Mouse (Mus musculus) forebrain, embryonic 10.5 days (tissue): ENCODE data around the gene Lypd3. TPM values are rescaled to one million over a fixed set of nuclear protein-coding genes. Genes with fewer than 3 reads are reported as not detected.
"Not testable (repeated sequence)": the region's sequence is repeated elsewhere in the genome, so short reads cannot be mapped to it uniquely, and the experiment has no call there.

ENCODE experiments used
- DNase-seq: peaks from one replicate; pipeline ENCODE4 v3.0.0-alpha.2; 2017; ENCODE audit warnings: low spot score; ENCODE audit errors: extremely low spot score
- H3K27ac ChIP-seq: fragments of 300-500 bp; sonication (generic); 2 replicates; pipeline ENCODE4 v1.5.1; 2016; ENCODE audit warnings: mild to moderate bottlenecking
- H3K27me3 ChIP-seq: fragments of 300-500 bp; sonication (generic); 2 replicates; pipeline ENCODE4 v1.6.1; 2016; ENCODE audit warnings: mild to moderate bottlenecking; ENCODE audit not compliant: poor library complexity, severe bottlenecking
- H3K36me3 ChIP-seq: fragments of 300-500 bp; sonication (generic); replicated peaks from 2 replicates; pipeline ENCODE4 v1.6.1; 2016; ENCODE audit warnings: mild to moderate bottlenecking, moderate library complexity
- H3K4me1 ChIP-seq: fragments of 300-500 bp; sonication (generic); 2 replicates; pipeline ENCODE4 v1.6.1; 2016
- H3K4me3 ChIP-seq: fragments of 300-500 bp; sonication (generic); 2 replicates; pipeline ENCODE4 v1.5.1; 2016; ENCODE audit warnings: mild to moderate bottlenecking, moderate library complexity
- H3K9me3 ChIP-seq: fragments of 300-500 bp; sonication (generic); 2 replicates; pipeline ENCODE4 v1.6.1; 2016; ENCODE audit warnings: mild to moderate bottlenecking, moderate library complexity
- WGBS: fragments of 180-500 bp; shearing (Covaris S2); methylation state at CpG from one replicate; pipeline ENCODE4 v1.1.7; 2016; 5-methylcytosine and 5-hydroxymethylcytosine counted together
- polyA plus RNA-seq: library from polyadenylated mRNA; unstranded; fragments of >200 nt; fragmentation: Nextera tagmentation; extraction: Ambion mirVana; gene quantifications from 2 replicates; pipeline ENCODE4 v1.2.1, GENCODE M21; 2016

Gene Lypd3
- polyA plus RNA-seq, 1 experiment from 2014 or later, result 0.88 TPM

- no peak overlapping the region for H3K27ac ChIP-seq
- no peaks in the 10 kb centered on the region for H3K4me1 ChIP-seq
- WGBS, result 83% methylated on average over 7 of the region's 7 CpGs
- no peaks in the 10 kb centered on the region for H3K9me3 ChIP-seq
- no peaks in the 10 kb centered on the region for H3K36me3 ChIP-seq
- H3K27me3 ChIP-seq, result peaks cover 8% of the 10 kb centered on the region
- DNase-seq, result no peak
- no peak overlapping the region for H3K4me3 ChIP-seq
Measured at GRCm38 (mm10) chr7:24646486-24646885, 10.1 kb downstream of the Lypd3 start.

GRCm38 (mm10) chr7:24653681-24654080 is 17.3 kb downstream of the Lypd3 start:
- H3K4me1 ChIP-seq, result no peaks in the 10 kb centered on the region
- 28% methylated on average over 7 of the region's 7 CpGs for WGBS
- peak; percentile 66 for DNase-seq

GRCm38 (mm10) chr7:24659737-24660357 is 23.5 kb downstream of the Lypd3 start:
- H3K27ac ChIP-seq, result no peak overlapping the region

More at GRCm38 (mm10) chr7:24653681-24654080, 17.3 kb downstream of the Lypd3 start:
- H3K9me3 ChIP-seq, result no peaks in the 10 kb centered on the region
- H3K36me3 ChIP-seq, result no peaks in the 10 kb centered on the region
- H3K27me3 ChIP-seq, result no peaks in the 10 kb centered on the region
- H3K27ac ChIP-seq, result no peak overlapping the region
- no peak overlapping the region for H3K4me3 ChIP-seq

GRCm38 (mm10) chr7:24661118-24661904 is 25.0 kb downstream of the Lypd3 start:
- H3K36me3 ChIP-seq, result no peaks in the 10 kb centered on the region
- peaks cover 3% of the 10 kb centered on the region; the same call in 1 of the 2 replicates for H3K9me3 ChIP-seq
- H3K4me1 ChIP-seq, result peaks cover 5% of the 10 kb centered on the region
- 73% methylated on average over 17 of the region's 17 CpGs for WGBS
- no peak overlapping the region for H3K27ac ChIP-seq
- no peak overlapping the region for H3K4me3 ChIP-seq
- H3K27me3 ChIP-seq, result no peaks in the 10 kb centered on the region
- DNase-seq, result no peak

More at GRCm38 (mm10) chr7:24659737-24660357, 23.5 kb downstream of the Lypd3 start:
- no peak for DNase-seq
- H3K36me3 ChIP-seq, result no peaks in the 10 kb centered on the region
- no peaks in the 10 kb centered on the region for H3K27me3 ChIP-seq
- WGBS, result 83% methylated on average over 12 of the region's 12 CpGs
- H3K4me1 ChIP-seq, result peaks cover 5% of the 10 kb centered on the region
- H3K4me3 ChIP-seq, result no peak overlapping the region
- peaks cover 3% of the 10 kb centered on the region; the same call in 1 of the 2 replicates for H3K9me3 ChIP-seq

GRCm38 (mm10) chr7:24662575-24662974 is 26.2 kb downstream of the Lypd3 start:
- Histone ChIP-seq H3K36me3 (no peaks in the 10 kb centered on the region), H3K4me3 (no peak overlapping the region), H3K4me1 (peaks cover 5% of the 10 kb centered on the region), H3K9me3 (peaks cover 3% of the 10 kb centered on the region; the same call in 1 of the 2 replicates), H3K27me3 (no peaks in the 10 kb centered on the region), H3K27ac (no peak overlapping the region)
- peak; percentile 76 for DNase-seq
- 20% methylated on average over 8 of the region's 8 CpGs for WGBS

GRCm38 (mm10) chr7:24664301-24664700 is 28.0 kb downstream of the Lypd3 start:
- 36% methylated on average over 8 of the region's 8 CpGs for WGBS
- DNase-seq, result no peak
- H3K4me1 ChIP-seq, result peaks cover 5% of the 10 kb centered on the region

GRCm38 (mm10) chr7:24664959-24665358 is 28.6 kb downstream of the Lypd3 start:
- H3K4me3 ChIP-seq, result no peak overlapping the region
- no peaks in the 10 kb centered on the region for H3K27me3 ChIP-seq
- no peak for DNase-seq
- H3K27ac ChIP-seq, result no peak overlapping the region
- WGBS, result 87% methylated on average over 9 of the region's 9 CpGs
- H3K4me1 ChIP-seq, result peaks cover 5% of the 10 kb centered on the region
- H3K36me3 ChIP-seq, result no peaks in the 10 kb centered on the region
- no peaks in the 10 kb centered on the region for H3K9me3 ChIP-seq

More at GRCm38 (mm10) chr7:24664301-24664700, 28.0 kb downstream of the Lypd3 start:
- no peaks in the 10 kb centered on the region for H3K36me3 ChIP-seq
- no peaks in the 10 kb centered on the region for H3K9me3 ChIP-seq
- no peak overlapping the region for H3K27ac ChIP-seq
- no peak overlapping the region for H3K4me3 ChIP-seq
- no peaks in the 10 kb centered on the region for H3K27me3 ChIP-seq

- no peaks in the 10 kb centered on the region for H3K36me3 ChIP-seq
- no peaks in the 10 kb centered on the region for H3K9me3 ChIP-seq
- H3K4me3 ChIP-seq, result no peak overlapping the region
- H3K4me1 ChIP-seq, result no peaks in the 10 kb centered on the region
- no peak overlapping the region for H3K27ac ChIP-seq
- DNase-seq, result no peak
- no peaks in the 10 kb centered on the region for H3K27me3 ChIP-seq
- 94% methylated on average over 23 of the region's 23 CpGs for WGBS
Measured at GRCm38 (mm10) chr7:24671944-24672439, 35.6 kb downstream of the Lypd3 start.

- Histone ChIP-seq H3K27me3 (no peaks in the 10 kb centered on the region), H3K4me1 (no peaks in the 10 kb centered on the region; the same call in 1 of the 2 replicates), H3K9me3 (no peaks in the 10 kb centered on the region), H3K36me3 (no peaks in the 10 kb centered on the region), H3K4me3 (no peak within 1 kb of the TSS), H3K27ac (no peak within 1 kb of the TSS)
- no peak for DNase-seq
- WGBS, result 91% methylated on average over 9 of the region's 9 CpGs
Measured at GRCm38 (mm10) chr7:24676575-24676974, 40.2 kb downstream of the Lypd3 start, which contains the start of gene Tex101. Tex101 (minus strand) TSS chr7:24676675.

GRCm38 (mm10) chr7:24684121-24684520 is 47.8 kb downstream of the Lypd3 start:
- 81% methylated on average over 7 of the region's 7 CpGs for WGBS
- DNase-seq, result not testable (repeated sequence)

GRCm38 (mm10) chr7:24687519-24687918 is 51.2 kb downstream of the Lypd3 start:
- H3K9me3 ChIP-seq, H3K4me3 ChIP-seq: not testable (repeated sequence)
- WGBS, result 93% methylated on average over 10 of the region's 10 CpGs

More at GRCm38 (mm10) chr7:24684121-24684520, 47.8 kb downstream of the Lypd3 start:
- not testable (repeated sequence) for H3K4me3 ChIP-seq, H3K27ac ChIP-seq, H3K4me1 ChIP-seq, H3K36me3 ChIP-seq, H3K9me3 ChIP-seq, H3K27me3 ChIP-seq

More at GRCm38 (mm10) chr7:24687519-24687918, 51.2 kb downstream of the Lypd3 start:
- not testable (repeated sequence) for H3K27ac ChIP-seq, H3K27me3 ChIP-seq, H3K4me1 ChIP-seq, H3K36me3 ChIP-seq, DNase-seq
